Mouse (Mus musculus) cerebellum, adult 2 months (tissue): Measurements from ENCODE around the gene Kcne1.

Experiments
- CTCF ChIP-seq: fragments of 200-500 bp; IDR thresholded peaks from 2 replicates; pipeline ENCODE4 v1.5.1; 2011; ENCODE audit warnings: low read depth, mild to moderate bottlenecking, control low read depth, low read length, moderate library complexity, borderline replicate concordance; ENCODE audit not compliant: insufficient read depth
- POLR2A ChIP-seq: fragments of 200-500 bp; IDR thresholded peaks from 2 replicates; pipeline ENCODE4 v1.6.1; 2011; ENCODE audit warnings: low read length, control low read depth, borderline replicate concordance; ENCODE audit not compliant: insufficient read depth

DNA sequence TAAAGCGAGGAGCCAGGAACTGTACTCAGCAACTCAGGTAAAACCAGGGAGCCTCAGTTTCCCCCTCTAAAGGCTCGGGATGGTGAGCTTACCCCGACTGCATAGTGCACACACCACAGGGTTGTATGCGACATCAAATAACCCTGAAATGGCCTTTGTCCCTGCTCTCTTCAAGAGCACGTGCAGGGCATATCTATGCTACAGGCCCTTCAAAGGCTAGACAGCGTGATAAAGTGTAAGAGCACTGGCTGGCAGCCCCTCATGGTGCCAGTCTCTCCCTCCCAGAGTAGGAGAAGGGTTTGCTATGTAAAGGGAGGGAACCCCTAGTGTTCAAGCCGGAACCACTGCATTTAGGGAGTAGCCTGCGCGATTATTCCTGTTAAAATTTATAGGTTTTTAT, 2.2 kb downstream of the Kcne1 start:
- TF ChIP-seq CTCF (no peak), POLR2A (no peak)
